Mouse (Mus musculus) macrophage (primary cell): ENCODE measurements around the gene Ddi1. TPM values are rescaled to one million over a fixed set of nuclear protein-coding genes. Genes with fewer than 3 reads are reported as not detected.
"Not testable (repeated sequence)": the region's sequence is repeated elsewhere in the genome, so short reads cannot be mapped to it uniquely, and the experiment has no call there.

Experiments used
- H3K27ac ChIP-seq: fragments of 350-480 bp; formaldehyde crosslinking; 2 replicates; pipeline ENCODE4 v1.9.0; 2021
- H3K36me3 ChIP-seq: fragments of 350-480 bp; formaldehyde crosslinking; 2 replicates; pipeline ENCODE4 v1.9.0; 2021; ENCODE audit errors: inconsistent target
- H3K4me3 ChIP-seq: fragments of 350-480 bp; formaldehyde crosslinking; 2 replicates; pipeline ENCODE4 v1.9.0; 2021; ENCODE audit errors: inconsistent target
- H3K79me2 ChIP-seq: fragments of 350-480 bp; formaldehyde crosslinking; 2 replicates; pipeline ENCODE4 v1.9.0; 2021; ENCODE audit errors: inconsistent target
- WGBS: methylation state at CpG from one replicate; pipeline ENCODE4 v1.1.7; 2026; ENCODE audit warnings: inconsistent platforms; ENCODE audit not compliant: missing documents; 5-methylcytosine and 5-hydroxymethylcytosine counted together
- polyA plus RNA-seq: library from polyadenylated mRNA; stranded (reverse); fragments of 250-400 nt; gene quantifications from 3 replicates; pipeline ENCODE4 v1.2.4, GENCODE M21; 2018; ENCODE audit warnings: inconsistent platforms
- total RNA-seq, 78 experiments: library from RNA; depleted of rRNA; stranded (reverse); fragments of 250-400 nt; gene quantifications; 1 replicate in 9 of 78; 2 replicates in 24 of 78; 3 replicates in 43 of 78; 4 replicates in 2 of 78; pipeline ENCODE4 v1.2.4; 2018; ENCODE audit warnings: inconsistent platforms in 56 of 78

The Ddi1 gene
- not detected for total RNA-seq (2018; cell fraction: chromatin; rRNA removed)
- not detected for total RNA-seq (2018; cell fraction: cytosol; rRNA removed)
- total RNA-seq (2018; cell fraction: nucleus; rRNA removed), result not detected
- polyA plus RNA-seq, result not detected in 3 replicates

DNA sequence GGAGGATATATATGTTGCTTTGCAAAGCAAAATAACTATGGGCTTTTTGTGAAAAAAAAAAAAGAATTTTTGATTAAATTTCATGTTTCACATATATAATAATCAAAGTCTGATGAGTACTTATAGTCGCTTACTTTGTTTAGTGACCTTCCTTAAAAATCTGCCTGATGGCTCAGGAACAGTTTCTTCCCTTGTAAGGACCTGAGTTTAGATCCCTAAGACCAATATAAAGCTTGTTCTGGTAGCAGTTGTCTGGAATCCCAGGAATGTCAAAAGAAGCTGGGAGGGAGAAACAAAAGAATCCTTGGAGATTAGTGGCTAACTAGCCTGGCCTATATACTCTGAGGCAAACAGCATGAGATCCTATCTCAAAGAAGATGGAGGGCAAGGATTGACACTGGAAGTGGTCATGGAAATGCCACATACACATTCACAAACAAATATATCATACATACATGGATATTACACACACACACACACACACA lies at the start of gene Ddi1:
Gene Ddi1 (minus strand): TSS at position 51 of the 485 bp plus-strand sequence.
- Histone ChIP-seq H3K27ac (no peak within 1 kb of the TSS), H3K36me3 (no peaks in the 10 kb centered on the region), H3K4me3 (no peak within 1 kb of the TSS), H3K79me2 (no peaks in the 10 kb centered on the region)
- WGBS, result 85% methylated on average over 1 of the region's 1 CpGs

DNA sequence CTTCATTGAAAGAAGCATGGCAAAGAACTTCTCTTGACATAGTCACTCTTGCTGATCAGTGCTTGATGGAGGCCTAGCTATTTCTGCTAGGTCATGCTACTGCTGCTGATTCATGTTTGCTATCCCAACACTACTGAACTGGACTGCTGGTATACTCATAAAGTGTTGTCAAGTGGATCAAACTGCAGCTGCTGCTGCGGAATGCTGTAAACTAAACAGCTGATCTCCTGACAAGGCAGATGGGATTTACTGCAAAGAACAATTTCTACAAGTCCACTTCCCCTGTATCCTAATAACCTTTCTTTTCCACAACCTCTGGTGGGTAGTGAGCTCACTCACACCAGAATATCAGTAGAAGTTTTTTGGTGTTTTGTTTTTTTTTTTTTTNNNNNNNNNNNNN lies 47.5 kb upstream of the Ddi1 start:
- Histone ChIP-seq H3K27ac (no peak overlapping the region), H3K79me2 (no peaks in the 10 kb centered on the region), H3K4me3 (no peak overlapping the region), H3K36me3 (no peaks in the 10 kb centered on the region)
- WGBS, result 100% methylated on average over 1 of the region's 1 CpGs

DNA sequence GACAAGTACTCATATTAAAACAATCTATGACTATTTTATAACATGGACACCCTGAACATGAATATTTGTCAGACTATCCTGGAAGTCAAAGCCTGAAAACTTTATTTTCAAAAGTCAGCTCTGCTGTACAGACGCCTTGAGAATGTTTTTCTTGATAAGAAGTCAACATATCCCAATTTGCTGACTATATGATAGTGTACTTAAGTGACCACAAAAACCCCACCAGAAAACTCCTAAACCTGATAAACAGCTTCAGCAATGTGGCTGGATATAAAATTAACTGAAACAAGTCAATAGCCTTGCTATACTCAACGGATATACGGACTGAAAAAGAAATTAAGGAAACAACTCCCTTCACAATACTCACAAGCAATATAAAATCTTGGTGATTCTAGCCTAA lies 36.2 kb upstream of the Ddi1 start:
- Histone ChIP-seq H3K36me3 (no peaks in the 10 kb centered on the region), H3K27ac (no peak overlapping the region), H3K4me3 (no peak overlapping the region), H3K79me2 (no peaks in the 10 kb centered on the region)
- 97% methylated on average over 3 of the region's 3 CpGs for WGBS

DNA sequence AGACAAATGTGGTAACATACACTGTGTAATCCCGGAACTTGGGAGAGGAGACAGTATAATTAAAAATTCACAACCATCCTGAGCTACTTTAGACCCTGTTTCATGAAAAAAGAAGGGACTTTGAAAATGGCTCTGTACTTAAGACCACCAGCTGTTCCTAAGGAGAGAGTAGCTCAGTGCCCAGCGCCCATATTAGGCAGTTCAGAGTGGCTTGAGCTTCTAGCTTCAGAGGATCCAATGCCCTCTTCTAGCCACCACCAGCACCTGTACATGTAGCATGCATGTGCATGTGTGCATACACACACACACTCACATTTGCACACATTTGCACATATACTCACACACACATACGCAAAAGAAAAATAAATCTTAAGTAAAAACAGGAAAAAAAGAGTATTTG lies 34.9 kb upstream of the Ddi1 start:
- no peak overlapping the region for H3K27ac ChIP-seq
- H3K4me3 ChIP-seq, result no peak overlapping the region
- H3K79me2 ChIP-seq, result no peaks in the 10 kb centered on the region
- WGBS, result 84% methylated on average over 3 of the region's 3 CpGs
- no peaks in the 10 kb centered on the region for H3K36me3 ChIP-seq

DNA sequence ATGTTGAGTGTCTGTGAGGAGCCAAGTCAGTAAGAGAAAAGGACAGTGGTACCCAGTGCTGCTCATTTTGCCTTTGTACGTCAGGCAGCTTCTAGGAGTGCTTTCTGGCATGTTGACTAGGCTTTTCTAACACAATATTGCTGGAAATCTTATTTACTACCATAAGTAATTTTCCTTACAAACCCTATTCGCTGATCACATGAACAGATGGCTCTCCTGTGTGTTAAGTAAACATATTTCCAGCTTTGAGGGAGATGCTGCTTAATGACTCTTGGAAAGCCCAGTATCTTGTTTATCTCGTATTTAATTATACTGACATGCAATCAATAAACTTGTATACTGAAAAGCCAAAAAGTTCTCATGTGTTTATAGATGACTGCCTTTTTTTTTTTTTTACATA lies 32.4 kb upstream of the Ddi1 start:
- 91% methylated on average over 3 of the region's 3 CpGs for WGBS
- Histone ChIP-seq H3K36me3 (no peaks in the 10 kb centered on the region), H3K27ac (no peak overlapping the region)

DNA sequence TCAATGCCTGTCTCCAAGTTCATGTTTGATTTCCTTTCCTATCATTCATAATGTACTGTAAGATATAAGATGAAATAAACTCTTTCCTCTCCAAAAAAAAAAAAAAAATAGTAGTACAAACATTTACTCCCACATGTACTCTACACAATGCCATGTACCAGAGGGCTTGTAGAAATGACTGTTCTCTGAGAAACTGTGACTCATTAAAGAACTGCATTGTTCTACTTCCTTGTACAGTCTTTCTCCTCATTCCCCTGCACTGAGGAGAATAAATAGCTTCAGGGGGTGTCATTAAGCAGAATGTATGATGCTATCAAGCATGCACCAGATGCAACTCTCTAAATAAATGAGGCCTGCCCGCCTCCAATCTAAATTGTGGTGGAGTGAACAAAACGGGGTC lies 28.9 kb upstream of the Ddi1 start:
- WGBS, result 88% methylated on average over 2 of the region's 2 CpGs

More for the DNA sequence above, 32.4 kb upstream of the Ddi1 start:
- H3K4me3 ChIP-seq, result no peak overlapping the region
- H3K79me2 ChIP-seq, result no peaks in the 10 kb centered on the region

DNA sequence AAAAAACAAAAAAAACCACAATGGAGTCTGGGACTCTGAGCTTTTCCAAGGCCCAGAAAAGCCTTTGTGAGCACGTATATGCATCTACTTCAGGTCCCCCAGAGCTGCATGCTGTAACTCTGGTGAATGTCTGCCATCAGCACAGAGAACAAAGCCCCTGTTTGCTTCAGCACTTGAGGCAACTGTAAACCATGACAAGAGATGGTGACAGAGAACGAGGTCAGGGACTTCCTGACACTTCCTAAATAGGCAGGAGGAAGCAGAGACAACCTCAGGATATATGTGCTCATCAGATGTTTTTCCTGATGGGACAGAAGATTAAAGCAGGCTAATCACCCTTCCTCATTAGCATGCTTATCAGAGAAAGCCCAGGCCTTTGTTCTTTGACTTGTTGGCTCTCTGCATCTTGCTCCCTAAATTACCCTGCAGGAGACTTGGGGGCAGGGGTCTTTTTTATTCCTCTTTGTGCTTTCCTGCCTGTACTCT lies 19.6 kb upstream of the Ddi1 start:
- H3K27ac ChIP-seq, result no peak overlapping the region
- no peaks in the 10 kb centered on the region for H3K36me3 ChIP-seq
- no peaks in the 10 kb centered on the region for H3K79me2 ChIP-seq
- no peak overlapping the region for H3K4me3 ChIP-seq
- WGBS, result 50% methylated on average over 2 of the region's 2 CpGs

More for the DNA sequence above, 28.9 kb upstream of the Ddi1 start:
- Histone ChIP-seq H3K79me2 (no peaks in the 10 kb centered on the region), H3K4me3 (no peak overlapping the region), H3K36me3 (no peaks in the 10 kb centered on the region), H3K27ac (no peak overlapping the region)

DNA sequence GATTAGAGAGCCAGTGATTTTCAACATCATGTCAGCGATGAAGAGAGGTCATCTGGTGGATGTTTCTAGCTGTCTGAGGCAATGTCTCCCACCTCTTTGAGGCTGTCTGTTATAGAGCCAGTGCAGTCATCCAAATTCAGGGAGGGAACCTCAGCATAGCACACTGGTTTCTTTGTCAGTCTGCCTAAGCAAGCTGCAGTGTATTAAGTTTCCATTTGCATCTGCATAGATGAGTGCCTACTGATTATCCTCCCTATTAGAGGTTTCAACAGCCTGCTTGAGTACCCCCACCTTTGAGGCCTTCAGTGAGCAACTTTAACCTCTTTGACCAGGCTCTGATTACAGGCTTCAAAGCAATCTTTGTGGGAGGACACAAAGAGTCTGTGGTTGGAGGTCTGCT lies 17.1 kb upstream of the Ddi1 start:
- no peak overlapping the region for H3K4me3 ChIP-seq
- 92% methylated on average over 1 of the region's 1 CpGs for WGBS
- H3K27ac ChIP-seq, result no peak overlapping the region
- H3K36me3 ChIP-seq, result no peaks in the 10 kb centered on the region
- no peaks in the 10 kb centered on the region for H3K79me2 ChIP-seq

DNA sequence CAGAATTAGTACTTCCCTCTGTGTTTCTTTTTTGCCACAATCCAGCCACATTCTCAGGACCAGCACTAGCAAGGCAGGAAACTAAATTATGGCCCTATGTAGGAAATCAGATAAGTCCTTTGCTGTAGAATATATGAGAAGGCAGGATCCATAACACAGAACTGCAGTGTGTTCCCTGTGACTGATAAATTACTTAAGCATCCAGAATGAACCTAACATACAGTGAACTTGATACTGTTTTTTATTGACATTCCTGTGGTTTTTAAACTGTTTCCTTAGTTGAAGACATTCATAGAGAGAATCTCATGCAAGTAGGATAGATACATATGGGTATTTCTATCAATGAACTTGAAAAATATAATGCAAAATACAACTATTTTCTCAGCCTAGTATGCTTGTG lies 7.9 kb upstream of the Ddi1 start:
- H3K4me3 ChIP-seq, result no peak overlapping the region
- no peaks in the 10 kb centered on the region for H3K36me3 ChIP-seq
- no peaks in the 10 kb centered on the region for H3K79me2 ChIP-seq
- H3K27ac ChIP-seq, result no peak overlapping the region

DNA sequence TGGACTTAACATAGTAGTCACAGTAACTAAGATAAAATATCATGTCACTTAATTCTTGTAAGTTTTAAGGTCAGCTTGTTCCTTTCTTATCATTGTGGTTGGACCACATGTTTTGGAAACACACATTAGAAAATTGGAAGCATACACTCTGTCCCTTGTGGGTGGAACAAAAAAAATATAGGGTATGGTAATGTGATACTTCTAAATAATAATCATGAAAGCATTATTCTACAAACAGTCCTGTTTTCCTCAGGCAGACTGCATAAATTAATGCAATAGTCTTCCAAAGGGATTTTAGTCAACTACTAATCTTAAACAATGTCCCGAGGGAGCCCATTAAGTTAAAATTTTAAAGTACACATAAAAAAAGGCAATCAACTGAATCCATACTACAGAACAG lies 6.7 kb upstream of the Ddi1 start:
- H3K79me2 ChIP-seq, result no peaks in the 10 kb centered on the region
- WGBS, result 100% methylated on average over 1 of the region's 1 CpGs
- H3K4me3 ChIP-seq, result no peak overlapping the region
- H3K36me3 ChIP-seq, result no peaks in the 10 kb centered on the region
- H3K27ac ChIP-seq, result no peak overlapping the region

DNA sequence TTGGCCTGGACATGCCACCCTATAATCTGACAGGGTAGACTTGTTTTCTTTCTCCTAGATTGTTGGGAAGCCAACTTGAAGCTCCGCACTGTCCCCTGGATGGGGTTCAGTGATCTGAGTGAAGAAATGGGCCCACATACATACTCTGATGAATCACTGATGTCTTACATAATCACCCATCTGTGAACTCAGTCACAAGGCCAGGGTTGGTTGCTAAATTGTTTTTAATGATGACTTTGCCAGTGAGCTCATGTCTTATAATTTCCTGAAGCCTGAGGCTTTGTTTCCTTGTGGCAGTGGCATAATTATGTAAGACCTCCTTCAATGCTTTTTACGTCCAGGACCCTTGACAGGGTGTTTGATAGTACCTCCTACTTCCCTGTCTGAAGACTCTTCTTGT lies 4.8 kb downstream of the Ddi1 start:
- 75% methylated on average over 2 of the region's 2 CpGs for WGBS
- Histone ChIP-seq H3K4me3 (no peak overlapping the region), H3K79me2 (no peaks in the 10 kb centered on the region), H3K27ac (no peak overlapping the region), H3K36me3 (no peaks in the 10 kb centered on the region)

DNA sequence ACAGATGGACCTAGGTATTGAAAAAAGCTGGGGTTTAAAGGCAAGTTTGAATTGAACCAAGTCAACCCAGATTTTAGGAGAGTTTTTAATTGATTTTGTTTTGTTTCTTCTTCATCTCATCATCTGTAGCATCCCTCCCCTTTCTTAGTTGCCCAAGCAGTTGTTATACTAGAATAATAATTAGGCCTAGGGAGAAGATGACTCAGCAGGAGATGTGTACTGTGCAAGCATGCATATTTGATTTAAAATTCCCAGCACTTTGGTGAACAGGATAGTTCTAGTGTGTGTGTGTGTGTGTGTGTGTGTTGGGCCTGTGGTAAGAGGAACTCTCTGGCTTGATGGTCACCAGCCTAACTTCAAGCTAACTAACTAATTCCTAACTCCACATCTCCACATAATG lies 12.6 kb downstream of the Ddi1 start:
- Histone ChIP-seq H3K4me3 (no peak overlapping the region), H3K36me3 (no peaks in the 10 kb centered on the region), H3K27ac (no peak overlapping the region), H3K79me2 (no peaks in the 10 kb centered on the region)

DNA sequence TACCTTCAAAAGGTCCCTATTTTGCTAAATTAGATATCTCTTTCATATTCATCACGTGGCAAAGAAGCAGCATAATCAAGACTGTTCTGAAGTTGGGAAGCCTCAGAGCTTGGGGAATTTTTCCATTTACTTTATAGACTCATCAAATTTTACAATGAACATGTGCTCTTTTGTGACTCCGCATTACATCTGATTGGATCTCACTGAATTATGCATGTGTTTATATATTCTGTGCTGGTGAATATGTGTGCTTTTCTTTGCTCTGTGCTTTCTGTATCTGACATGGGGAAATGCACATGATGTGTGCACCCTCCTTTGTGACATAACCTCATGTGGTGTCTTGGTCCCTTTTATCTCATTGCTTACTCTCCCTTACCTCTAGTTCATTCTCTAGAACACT lies 17.7 kb downstream of the Ddi1 start:
- Histone ChIP-seq H3K27ac (no peak overlapping the region), H3K79me2 (no peaks in the 10 kb centered on the region), H3K4me3 (no peak overlapping the region), H3K36me3 (no peaks in the 10 kb centered on the region)
- WGBS, result 80% methylated on average over 2 of the region's 2 CpGs

DNA sequence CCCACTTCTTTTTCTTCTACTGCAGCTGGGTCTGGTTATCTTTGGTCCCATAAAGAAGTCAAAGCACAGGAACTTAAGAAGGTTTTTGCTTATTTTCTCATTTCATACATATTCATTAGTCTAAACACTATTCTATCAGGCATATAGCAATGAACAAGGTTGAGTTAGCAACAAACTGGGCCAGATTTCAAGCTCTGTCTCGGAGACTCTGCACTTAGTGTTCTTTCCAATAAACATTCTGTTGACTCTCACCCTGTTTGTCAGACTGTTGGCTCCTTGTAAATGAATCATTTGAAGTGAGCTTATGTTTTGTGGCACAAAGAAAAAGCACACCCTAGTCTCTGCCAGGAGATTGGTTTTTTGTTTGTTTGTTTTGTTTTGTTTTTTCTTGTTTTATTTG lies 19.3 kb downstream of the Ddi1 start:
- H3K4me3 ChIP-seq, result no peak overlapping the region
- H3K36me3 ChIP-seq, result no peaks in the 10 kb centered on the region
- 73% methylated on average over 1 of the region's 1 CpGs for WGBS
- no peak overlapping the region for H3K27ac ChIP-seq
- no peaks in the 10 kb centered on the region for H3K79me2 ChIP-seq

DNA sequence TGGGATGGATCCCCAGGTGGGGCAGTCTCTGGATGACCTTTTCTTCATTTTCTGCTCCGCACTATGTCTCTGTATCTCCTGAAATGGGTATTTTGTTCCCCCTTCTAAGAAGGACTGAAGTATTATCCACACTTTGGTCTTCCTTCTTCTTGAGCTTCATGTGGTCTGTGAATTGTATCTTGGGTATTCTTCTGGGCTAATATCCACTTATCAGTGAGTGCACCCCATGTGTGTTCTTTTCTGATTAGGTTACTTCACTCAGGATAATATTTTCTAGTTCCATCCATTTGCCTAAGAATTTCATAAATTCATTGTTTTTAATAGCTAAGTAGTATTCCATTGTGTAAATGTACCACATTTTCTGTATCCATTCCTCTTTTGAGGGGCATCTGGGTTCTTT lies 33.7 kb downstream of the Ddi1 start:
- not testable (repeated sequence) for H3K27ac ChIP-seq, H3K36me3 ChIP-seq, H3K4me3 ChIP-seq, H3K79me2 ChIP-seq
- 92% methylated on average over 1 of the region's 1 CpGs for WGBS

DNA sequence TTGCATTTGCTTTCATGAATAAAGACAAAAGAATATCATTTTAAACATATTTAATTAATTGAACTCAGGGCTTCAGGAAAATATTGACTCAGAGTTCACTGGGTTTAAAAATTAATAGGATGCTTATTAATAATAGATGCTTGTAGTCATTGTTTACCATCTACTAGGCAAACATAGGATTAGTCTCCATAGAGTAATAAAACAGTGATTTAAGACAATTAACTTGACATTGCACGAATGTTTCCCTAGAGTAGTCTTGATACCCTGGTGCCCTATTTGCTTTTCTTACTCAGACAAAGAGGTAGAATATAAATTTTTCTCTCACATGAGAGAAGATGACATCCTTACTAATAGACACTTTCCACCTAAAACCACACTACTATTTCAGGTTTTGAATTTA lies 52.1 kb downstream of the Ddi1 start:
- 90% methylated on average over 1 of the region's 1 CpGs for WGBS
- no peaks in the 10 kb centered on the region for H3K79me2 ChIP-seq

More for the DNA sequence above, 52.1 kb downstream of the Ddi1 start:
- Histone ChIP-seq H3K36me3 (no peaks in the 10 kb centered on the region), H3K4me3 (no peak overlapping the region), H3K27ac (no peak overlapping the region)
